Mouse (Mus musculus) frontal cortex, postnatal 14 days (tissue): ENCODE measurements around the gene Fgf3.
"Not testable (repeated sequence)": the region's sequence is repeated elsewhere in the genome, so short reads cannot be mapped to it uniquely, and the experiment has no call there.

Experiments
- DNase-seq, 2 experiments: peaks; one replicate each; pipeline ENCODE4 v3.0.0; 2022; ENCODE audit warnings: low spot score in 2 of 2

The Fgf3 gene

DNA sequence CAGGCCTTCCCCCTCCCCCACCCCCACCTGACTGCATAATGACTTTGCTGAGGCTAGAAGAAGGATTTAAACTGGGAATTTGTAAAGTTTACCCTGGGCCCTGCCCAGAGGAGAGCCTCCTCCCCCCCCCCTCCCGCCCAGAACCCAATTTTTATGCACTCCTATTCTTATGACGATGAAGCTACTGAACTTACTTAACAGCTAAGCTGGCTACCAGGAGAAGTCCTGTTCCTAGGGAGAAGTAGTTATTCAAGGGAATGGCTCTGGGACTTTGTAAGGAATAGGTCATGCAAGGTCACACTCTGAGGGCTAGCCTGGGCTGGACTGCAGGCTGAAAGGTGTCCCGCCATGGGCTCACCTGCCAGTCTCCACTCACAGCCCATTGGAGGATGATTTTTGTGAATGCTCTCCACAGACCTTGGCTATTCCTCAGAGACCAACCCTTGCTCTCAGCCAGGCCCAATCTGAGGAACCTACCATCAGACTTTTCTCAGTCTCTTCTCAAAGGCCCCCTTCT lies 20.0 kb downstream of the Fgf3 start:
- DNase-seq, result no peak

DNA sequence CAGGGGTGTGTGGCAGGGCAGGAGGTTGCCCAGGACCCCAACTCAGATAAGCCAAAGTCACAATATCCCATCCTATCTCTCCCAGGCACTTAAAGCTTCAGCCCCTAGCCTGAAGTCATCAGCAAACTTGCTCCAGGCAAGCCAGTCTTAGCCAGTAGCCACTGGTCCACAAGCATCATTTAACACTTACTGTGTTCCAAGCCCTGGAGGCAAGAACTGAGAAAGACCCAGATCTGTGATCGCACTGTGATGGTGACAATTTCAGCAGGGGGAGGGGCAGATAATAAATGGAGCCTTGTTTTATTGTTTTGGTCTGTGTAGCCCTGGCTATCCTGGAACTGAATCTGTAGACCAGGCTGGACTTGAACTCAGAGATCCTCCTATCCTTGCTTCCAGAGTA lies 20.8 kb downstream of the Fgf3 start:
- DNase-seq, result no peak

DNA sequence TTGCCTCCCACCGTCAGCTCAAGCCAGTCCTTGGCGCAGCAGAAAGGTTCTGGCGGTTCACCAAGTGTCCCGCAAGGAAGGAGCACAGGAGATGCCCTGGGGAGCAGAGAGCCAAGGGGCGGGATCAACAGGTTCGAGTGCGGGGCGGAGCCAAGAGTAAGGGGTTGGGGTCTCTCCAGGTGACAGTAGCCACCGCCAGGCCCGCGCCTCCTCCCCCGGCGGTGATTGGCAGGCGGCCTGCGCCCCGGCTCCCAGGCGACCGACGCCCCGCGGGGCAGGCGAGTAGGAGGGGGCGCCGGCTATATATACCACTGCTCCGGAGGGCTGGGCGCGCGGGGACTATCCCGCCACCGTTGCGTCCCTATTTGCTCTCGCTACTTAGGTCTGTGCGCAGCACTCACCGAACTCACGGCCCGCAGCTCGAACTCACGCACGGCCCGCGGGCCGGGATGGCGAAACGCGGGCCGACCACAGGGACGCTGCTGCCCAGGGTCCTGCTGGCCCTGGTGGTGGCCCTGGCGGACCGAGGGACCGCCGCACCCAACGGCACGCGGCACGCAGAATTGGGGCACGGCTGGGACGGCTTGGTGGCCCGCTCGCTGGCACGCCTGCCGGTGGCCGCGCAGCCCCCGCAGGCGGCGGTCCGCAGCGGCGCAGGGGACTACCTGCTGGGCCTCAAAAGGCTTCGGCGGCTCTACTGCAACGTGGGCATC lies 23.3 kb downstream of the Fgf3 start:
- DNase-seq, result no peak

DNA sequence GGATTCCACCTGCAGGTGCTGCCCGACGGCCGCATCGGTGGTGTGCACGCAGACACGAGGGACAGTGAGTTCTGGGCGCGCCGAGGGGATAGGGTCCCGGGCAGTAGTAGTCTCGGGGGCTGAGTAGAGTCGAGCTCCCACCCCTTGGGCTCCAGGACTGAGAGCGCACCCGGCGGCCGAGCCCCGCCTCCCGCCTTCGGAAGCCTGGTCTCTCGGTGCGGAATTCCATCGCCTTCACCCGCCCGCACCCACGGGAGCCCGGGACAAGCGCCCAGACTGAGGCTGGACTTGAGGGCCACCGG lies 23.8 kb downstream of the Fgf3 start:
- no peak for DNase-seq

DNA sequence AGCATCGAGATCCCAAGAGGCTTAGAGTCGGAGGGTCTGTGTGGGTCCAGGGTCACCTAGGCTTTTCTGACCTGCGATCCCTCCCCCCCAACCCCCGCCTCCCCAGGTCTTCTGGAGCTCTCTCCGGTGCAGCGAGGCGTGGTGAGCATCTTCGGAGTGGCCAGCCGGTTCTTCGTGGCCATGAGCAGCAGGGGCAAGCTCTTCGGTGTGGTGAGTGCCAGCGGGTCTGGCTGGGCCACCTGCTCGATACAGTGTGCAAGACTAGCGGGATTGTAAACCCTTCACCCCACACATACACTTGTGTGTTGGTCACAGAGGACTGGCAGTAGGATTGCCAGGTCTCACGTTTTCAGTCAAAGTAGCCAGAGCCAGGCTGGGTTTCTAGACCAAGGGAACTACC lies 24.2 kb downstream of the Fgf3 start:
- DNase-seq, result no peak

DNA sequence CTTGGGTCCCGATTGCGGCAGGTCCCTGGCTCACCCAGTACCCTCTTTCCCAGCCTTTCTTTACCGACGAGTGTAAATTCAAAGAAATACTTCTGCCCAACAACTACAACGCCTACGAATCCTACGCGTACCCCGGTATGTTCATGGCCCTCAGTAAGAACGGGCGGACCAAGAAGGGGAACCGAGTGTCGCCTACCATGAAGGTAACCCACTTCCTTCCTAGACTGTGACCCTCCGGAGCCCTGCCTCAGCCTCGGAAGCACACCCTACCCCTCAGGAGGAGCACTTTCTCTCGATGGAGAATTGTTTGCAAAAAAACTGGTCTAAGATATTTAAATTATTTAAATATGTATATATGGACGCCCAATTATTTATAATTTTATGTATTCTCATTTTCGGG lies 24.8 kb downstream of the Fgf3 start:
- DNase-seq, result no peak

DNA sequence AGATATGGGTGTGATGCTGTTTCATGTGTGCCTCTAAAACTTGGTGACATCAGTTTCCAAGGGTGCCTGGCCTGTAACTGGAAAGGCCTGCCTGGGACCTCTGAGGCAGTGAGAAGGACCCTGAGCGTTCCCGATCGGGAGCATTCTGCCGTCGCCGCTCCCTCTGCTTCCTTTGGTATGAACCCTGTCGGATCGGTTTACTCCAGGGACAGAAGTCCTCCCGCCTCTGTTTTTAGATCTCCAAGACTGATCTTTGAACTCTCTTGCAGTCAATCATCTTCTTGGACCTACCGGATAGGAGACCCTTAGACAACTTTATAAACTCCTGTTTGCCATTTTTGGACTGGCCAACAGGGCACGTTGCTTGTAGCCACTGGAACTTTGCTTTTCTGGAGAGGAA lies 25.3 kb downstream of the Fgf3 start:
- no peak for DNase-seq

DNA sequence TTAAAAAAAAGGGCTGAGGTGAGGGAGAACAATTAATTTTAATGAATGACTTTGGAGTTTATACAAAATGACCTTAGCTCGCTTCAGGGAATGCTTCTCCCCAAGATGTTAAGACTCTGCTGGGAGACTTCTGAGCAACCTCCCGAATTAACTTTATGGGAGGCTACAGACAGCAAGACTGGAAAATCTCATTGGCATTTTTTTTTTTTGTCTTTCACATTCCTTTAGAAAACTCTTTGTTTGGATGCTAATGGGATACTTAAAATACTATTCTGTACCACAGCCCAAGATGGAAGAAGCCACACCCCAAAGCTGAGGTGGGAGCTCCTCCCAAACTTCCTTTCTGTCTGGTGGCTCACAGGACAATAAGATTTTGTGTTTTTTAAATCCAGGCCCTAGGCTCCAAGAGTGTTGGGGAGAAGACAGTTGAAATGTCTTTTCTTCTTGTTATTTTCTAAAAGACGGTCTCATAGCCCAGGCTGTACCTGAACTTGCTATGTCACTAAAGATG lies 26.3 kb downstream of the Fgf3 start:
- no peak for DNase-seq

DNA sequence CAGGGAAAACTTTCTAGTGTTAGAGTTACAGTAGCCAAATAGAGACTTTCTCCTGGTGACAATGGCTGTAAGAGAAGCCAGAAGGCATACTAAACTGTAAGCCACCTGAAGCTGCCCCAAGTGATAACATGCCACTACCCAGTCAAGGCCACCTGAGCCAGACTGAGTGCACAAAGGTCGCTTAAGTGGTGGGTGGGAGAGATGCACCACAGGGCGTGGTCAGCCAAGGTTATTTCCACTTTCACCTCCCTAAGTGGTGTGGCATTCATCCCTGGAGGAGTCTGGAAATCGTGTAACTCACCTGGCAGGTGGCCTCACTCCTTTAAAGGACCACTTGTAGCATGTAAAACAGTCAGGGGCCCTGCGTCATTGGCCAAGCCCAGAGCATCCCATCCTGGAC lies 29.3 kb downstream of the Fgf3 start:
- DNase-seq, result no peak

DNA sequence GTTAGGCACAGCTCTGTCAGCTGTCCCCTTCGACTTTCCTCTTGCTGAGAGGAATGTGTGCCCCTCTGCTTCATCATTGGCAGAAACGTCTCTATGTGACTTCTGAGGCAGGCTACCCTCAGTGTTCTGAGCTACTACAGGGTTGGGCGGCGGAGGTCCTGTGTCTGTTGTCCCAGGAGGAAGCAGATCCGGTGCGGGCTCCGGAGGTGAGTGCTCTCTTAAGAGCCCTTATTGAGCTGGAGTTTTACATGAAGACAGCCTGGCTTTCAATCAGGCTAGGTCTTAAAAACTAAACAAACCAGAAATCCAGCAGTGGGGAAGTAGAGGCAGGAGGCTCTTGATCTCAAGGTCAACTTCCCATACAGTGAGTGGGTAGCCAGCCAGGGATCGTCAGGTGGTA lies 29.7 kb downstream of the Fgf3 start:
- no peak for DNase-seq

DNA sequence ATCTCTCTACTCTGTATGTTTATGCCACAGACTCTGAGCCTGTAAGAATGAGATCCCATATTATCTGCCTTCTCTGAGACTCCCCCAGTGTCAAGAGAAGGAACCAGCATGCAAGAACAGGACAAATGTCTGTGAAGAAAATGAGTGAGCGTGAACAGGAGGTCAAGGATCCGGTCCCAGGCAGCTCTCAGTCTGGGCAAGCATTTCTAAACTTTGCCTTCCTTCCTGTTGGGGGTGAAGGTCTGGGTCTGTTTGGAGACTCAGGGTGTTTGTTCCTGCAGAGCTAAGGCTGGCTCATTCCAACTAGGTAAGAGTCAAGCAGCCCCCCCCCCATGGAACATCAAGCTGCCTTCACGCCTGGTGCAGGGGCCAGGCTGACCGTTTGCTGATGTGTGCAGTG lies 34.5 kb downstream of the Fgf3 start:
- DNase-seq, result no peak

DNA sequence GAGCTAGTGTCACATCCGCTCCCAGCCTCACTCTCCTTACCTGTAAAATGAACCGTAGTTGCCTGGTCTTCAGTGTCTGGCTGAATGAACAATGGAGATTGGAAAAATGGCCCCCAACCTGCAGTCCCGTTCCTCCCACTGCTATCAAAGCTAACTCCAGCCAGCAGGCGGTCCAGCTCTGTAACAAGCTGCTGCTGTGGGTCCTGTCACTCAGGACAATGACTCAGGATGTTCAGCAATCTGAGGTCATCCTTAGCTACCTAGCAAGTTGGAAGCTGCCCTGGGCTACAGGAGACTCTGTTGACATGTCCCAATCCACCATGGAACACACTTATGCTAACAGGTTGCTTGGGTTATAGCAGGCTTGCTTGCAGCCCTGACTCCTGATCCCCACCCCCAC lies 35.3 kb downstream of the Fgf3 start:
- no peak for DNase-seq

DNA sequence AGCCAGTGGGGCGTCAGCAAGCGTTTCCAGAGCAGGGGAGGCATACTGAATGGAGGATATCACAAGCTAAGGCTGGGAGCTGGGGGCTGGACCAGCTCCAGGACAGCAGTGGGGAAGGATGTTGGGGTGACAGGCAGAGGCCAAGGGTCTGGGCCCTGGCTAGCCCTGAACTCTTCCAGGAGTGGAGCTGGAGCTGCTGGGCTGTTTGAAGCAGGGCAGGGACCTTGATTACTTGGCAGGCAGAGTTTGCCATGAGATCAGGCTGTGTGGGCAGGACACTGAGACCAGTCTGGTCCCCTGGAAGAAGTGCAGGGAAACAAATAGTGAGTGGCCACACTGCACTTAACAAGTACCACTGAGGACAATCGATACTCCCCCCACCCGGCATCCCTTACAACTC lies 36.3 kb downstream of the Fgf3 start:
- no peak for DNase-seq

DNA sequence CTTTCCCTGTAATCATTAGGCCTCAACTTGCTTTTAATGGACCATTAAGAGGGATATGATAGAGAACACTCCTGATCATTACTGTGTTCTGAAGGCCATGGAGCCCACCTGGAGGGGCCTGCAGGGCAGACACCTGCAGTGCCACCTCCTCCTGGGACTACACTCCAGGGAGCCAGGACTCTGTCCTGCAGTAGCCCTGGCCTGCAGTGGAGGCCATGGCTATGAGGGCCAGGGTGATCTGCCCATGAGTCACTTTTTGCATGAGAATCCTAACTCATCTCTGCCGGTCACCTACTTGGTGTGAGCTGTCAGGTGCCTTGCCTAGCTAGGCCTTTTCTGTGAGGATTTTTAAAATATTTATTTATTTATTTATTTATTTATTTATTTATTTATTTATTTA lies 40.5 kb downstream of the Fgf3 start:
- DNase-seq, result no peak

DNA sequence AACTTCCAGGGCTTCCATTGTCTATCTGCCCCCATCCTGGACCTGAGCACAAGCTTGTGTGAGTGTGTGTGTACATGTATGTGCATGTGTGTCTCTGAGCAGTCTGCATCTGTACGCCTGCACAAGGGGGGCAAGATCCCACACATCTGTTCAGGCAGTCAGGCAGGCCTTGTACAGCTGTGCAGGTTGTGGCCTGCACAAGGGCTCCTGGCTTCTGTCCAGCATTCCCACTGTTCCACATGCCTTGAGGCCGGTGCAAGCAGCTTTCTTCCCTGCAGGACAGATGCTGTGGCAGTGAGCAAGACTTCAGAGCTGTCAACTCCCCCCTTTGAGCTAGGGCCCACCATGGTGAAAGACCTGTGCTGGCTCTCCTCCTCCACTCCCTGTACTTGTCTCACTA lies 45.2 kb downstream of the Fgf3 start:
- no peak for DNase-seq

DNA sequence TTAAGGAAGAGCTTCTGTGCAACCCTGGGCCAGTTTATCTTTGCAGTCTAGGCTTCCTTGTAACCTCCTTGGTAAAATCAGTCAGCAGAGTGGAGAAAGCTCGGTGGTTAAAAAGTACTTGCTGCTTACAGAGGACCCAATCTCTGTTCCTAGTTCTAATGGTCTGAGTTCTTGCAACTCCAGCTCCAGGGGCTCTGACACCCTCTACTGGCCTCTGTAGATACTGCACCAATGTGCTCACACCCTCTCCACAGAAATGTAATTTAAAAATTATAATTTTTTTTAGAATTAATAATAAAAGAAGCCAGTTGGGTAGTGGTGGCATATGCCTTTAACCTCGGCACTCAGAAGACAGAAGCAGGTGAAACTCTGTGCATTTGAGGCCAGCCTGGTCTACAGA lies 49.8 kb downstream of the Fgf3 start:
- no peak for DNase-seq

DNA sequence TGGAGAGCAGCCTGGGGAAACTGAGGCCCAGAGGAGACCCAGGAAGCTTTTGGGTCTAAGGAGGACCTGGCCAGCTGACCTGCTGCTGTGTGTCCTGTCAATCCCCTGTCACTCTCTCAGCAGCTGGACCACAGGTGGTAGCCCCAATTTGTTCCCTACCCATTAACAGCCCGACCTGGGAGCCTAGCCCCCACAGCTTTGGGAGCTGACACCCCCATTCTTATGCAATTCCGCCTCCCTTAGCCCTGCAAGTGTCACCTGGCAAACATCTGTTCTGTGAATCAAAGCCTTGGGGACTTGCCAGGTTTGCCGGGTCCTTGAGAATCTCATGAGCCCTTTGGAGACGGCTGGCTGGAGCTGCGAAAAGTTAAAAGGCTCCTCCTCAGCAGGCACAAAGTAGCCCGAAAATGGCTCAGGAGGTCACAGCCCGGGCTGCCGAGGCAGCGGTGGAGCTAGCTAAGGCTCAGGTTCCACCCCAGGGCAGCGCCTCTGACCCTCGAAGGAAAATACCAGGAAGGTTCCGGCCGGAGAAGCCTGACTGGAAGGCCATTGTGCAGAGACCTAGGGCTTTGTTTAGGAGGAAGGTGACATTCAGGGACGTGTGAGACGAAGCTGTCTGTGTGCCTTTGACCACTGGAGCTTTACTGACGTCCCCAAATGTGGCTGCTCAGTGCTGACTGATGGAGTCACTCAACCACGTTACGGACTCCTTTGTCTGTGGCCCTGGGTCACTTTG lies 50.8 kb downstream of the Fgf3 start:
- DNase-seq, result no peak

DNA sequence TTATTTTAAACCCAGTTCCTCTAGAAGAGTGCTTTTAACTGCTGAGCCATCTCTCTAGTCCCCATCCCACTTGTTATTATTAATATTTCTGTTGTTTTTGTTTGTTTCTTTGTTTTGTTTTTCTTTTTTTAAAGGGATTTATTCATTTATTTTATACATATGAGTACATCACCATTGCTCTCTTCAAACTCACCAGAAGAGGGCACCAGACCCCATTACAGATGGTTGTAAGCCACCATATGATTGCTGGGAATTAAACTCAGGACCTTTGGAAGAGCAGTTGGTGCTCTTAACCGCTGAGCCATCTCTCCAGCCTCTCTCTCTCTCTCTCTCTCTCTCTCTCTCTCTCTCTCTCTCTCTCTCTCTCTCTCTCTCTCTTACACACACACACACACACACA lies 52.8 kb downstream of the Fgf3 start:
- DNase-seq, result not testable (repeated sequence)

DNA sequence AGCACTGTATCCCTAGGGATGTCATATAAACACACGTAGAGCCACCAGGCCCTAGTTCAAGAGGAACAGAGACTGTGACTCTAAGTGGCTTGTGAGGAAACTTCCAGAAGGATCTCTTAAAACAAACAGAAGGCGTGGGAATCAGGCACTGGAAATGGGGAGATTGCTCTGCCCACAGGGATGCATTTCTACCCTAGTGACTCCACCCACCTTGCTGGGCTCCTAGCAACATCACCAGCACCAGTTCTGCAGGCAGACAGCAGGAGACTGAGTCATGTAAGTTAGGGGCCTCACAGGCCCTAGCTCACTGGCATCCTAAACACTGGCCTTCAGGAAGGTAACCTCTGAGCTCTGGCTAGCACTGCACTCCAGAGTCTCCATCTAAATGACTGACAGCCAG lies 54.0 kb downstream of the Fgf3 start:
- no peak for DNase-seq

DNA sequence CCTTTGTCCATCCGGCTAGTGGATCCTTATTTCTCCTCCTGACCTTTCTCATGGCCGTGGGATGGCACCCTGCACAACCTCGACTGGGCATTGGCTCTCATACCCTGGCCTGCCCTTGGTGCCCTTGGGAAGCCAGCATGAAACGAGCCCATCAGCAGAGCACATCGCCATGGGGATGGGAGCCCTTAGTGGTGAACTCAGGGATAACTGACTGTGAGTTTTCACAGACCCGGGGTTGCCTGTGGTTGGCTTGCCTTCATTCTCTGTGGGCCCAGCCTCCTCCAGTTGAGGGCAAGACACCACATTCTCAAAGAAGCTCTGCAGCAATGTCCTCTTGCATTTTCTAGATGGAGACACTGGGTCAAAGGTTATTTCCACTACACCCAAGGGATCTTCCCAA lies 54.4 kb downstream of the Fgf3 start:
- DNase-seq, result no peak
